Mouse (Mus musculus): ENCODE data around the gene Pcsk6.
A peak's percentile ranks its signal among the peaks of the same experiment; 100 is the strongest.
"Not testable (repeated sequence)": the region's sequence is repeated elsewhere in the genome, so short reads cannot be mapped to it uniquely, and the experiment has no call there.

Pcsk6 gene

GRCm38 (mm10) chr7:66048446-66049230, 187.1 kb downstream of the Pcsk6 start:
- DNase-seq (ENCODE audit: low spot score): no peak

GRCm38 (mm10) chr7:66053946-66054483, 192.5 kb downstream of the Pcsk6 start:
- DNase-seq (ENCODE audit: low spot score): no peak

GRCm38 (mm10) chr7:66055356-66055755, 193.8 kb downstream of the Pcsk6 start:
- not testable (repeated sequence) for DNase-seq (ENCODE audit: low spot score)

- DNase-seq (ENCODE audit: low spot score): no peak
Observed at GRCm38 (mm10) chr7:66058703-66059102, 197.2 kb downstream of the Pcsk6 start, which contains the start of gene Snrpa1. Gene Snrpa1, plus strand, starts transcription at chr7:66059003.

GRCm38 (mm10) chr7:66060066-66060956, 198.8 kb downstream of the Pcsk6 start:
- peak; percentile 92 for DNase-seq (ENCODE audit: low spot score)

- DNase-seq (ENCODE audit: low spot score): no peak
Observed at GRCm38 (mm10) chr7:66061057-66061456, 199.5 kb downstream of the Pcsk6 start.

- no peak for DNase-seq (ENCODE audit: low spot score)
Observed at GRCm38 (mm10) chr7:66076411-66076810, 214.9 kb downstream of the Pcsk6 start.

GRCm38 (mm10) chr7:66079364-66080230, 218.1 kb downstream of the Pcsk6 start, which contains the start of gene Selenos:
Gene Selenos, plus strand, starts transcription at chr7:66079649.
- peak; percentile 96 for DNase-seq (ENCODE audit: low spot score)

- no peak for DNase-seq (ENCODE audit: low spot score)
Observed at GRCm38 (mm10) chr7:66080231-66080613, 218.7 kb downstream of the Pcsk6 start.

- no peak for DNase-seq (ENCODE audit: low spot score)
Observed at GRCm38 (mm10) chr7:66083757-66084156, 222.2 kb downstream of the Pcsk6 start.

- DNase-seq (ENCODE audit: low spot score): no peak
Observed at GRCm38 (mm10) chr7:66084546-66084945, 223.0 kb downstream of the Pcsk6 start.

- DNase-seq (ENCODE audit: low spot score): no peak
Observed at GRCm38 (mm10) chr7:66087652-66088051, 226.1 kb downstream of the Pcsk6 start.

- no peak for DNase-seq (ENCODE audit: low spot score)
Observed at GRCm38 (mm10) chr7:66088077-66088476, 226.5 kb downstream of the Pcsk6 start.

GRCm38 (mm10) chr7:66090676-66091190, 229.2 kb downstream of the Pcsk6 start:
- DNase-seq (ENCODE audit: low spot score): no peak

- no peak for DNase-seq (ENCODE audit: low spot score)
Observed at GRCm38 (mm10) chr7:66091553-66091952, 230.0 kb downstream of the Pcsk6 start.

- DNase-seq (ENCODE audit: low spot score): no peak
Observed at GRCm38 (mm10) chr7:66092656-66093055, 231.1 kb downstream of the Pcsk6 start.

- DNase-seq (ENCODE audit: low spot score): peak; percentile 39
Observed at GRCm38 (mm10) chr7:66094141-66094540, 232.6 kb downstream of the Pcsk6 start.

GRCm38 (mm10) chr7:66098803-66099202, 237.3 kb downstream of the Pcsk6 start:
- no peak for DNase-seq (ENCODE audit: low spot score)

All from testis, postnatal 14 days (tissue).